Mouse (Mus musculus) intestine, embryonic 14.5 days (tissue): ENCODE data around the gene Mbnl2. TPM values are rescaled to one million over a fixed set of nuclear protein-coding genes. Genes with fewer than 3 reads are reported as not detected.

Source experiments
- ATAC-seq: fragments of 200-750 bp; cut with Nextera tagmentation; replicated peaks from 2 replicates; pipeline ENCODE4 v1.8.0; 2017; ENCODE audit warnings: low read depth, moderate number of reproducible peaks, moderate TSS enrichment, moderate library complexity; ENCODE audit not compliant: low FRiP score, low TSS enrichment
- DNase-seq: peaks from one replicate; pipeline ENCODE4 v3.0.0-alpha.2; 2018; ENCODE audit warnings: low spot score
- H3K27ac ChIP-seq: fragments of 300-500 bp; sonication (generic); 2 replicates; pipeline ENCODE4 v1.5.1; 2014; ENCODE audit warnings: low read depth, mild to moderate bottlenecking, control low read depth
- H3K27me3 ChIP-seq: fragments of 300-500 bp; sonication (generic); replicated peaks from 2 replicates; pipeline ENCODE4 v1.6.1; 2014; ENCODE audit warnings: low read length, control low read depth; ENCODE audit not compliant: control insufficient read depth, insufficient read depth
- H3K36me3 ChIP-seq: fragments of 300-500 bp; sonication (generic); 2 replicates; pipeline ENCODE4 v1.6.1; 2014; ENCODE audit warnings: low read length, control low read depth; ENCODE audit not compliant: control insufficient read depth, insufficient read depth
- H3K4me1 ChIP-seq: fragments of 300-500 bp; sonication (generic); replicated peaks from 2 replicates; pipeline ENCODE4 v1.6.1; 2014; ENCODE audit warnings: low read length, control low read depth, mixed read lengths; ENCODE audit not compliant: control insufficient read depth, insufficient read depth
- H3K4me2 ChIP-seq: fragments of 300-500 bp; sonication (generic); 2 replicates; pipeline ENCODE4 v1.6.1; 2014; ENCODE audit warnings: low read length
- H3K4me3 ChIP-seq: fragments of 300-500 bp; sonication (generic); 2 replicates; pipeline ENCODE4 v1.5.1; 2014; ENCODE audit warnings: low read depth, low read length, control low read depth, mixed read lengths
- H3K9ac ChIP-seq: fragments of 300-500 bp; sonication (generic); 2 replicates; pipeline ENCODE4 v1.6.1; 2014; ENCODE audit warnings: mild to moderate bottlenecking, low read length
- H3K9me3 ChIP-seq: fragments of 300-500 bp; sonication (generic); 2 replicates; pipeline ENCODE4 v1.6.1; 2016; ENCODE audit warnings: low read length, control low read depth; ENCODE audit not compliant: control insufficient read depth
- WGBS: fragments of 180-500 bp; shearing (Covaris S2); extraction: QIAGEN DNeasy Blood & Tissue Kit; methylation state at CpG from one replicate; pipeline ENCODE4 v1.1.7; 2014; 5-methylcytosine and 5-hydroxymethylcytosine counted together
- polyA plus RNA-seq: library from polyadenylated mRNA; unstranded; fragments of >200 nt; fragmentation: Nextera tagmentation; extraction: Ambion mirVana; gene quantifications from 2 replicates; pipeline ENCODE4 v1.2.1, GENCODE M21; 2014

Mbnl2 gene
- polyA plus RNA-seq, 1 experiment from 2014 or later: 111 TPM

DNA sequence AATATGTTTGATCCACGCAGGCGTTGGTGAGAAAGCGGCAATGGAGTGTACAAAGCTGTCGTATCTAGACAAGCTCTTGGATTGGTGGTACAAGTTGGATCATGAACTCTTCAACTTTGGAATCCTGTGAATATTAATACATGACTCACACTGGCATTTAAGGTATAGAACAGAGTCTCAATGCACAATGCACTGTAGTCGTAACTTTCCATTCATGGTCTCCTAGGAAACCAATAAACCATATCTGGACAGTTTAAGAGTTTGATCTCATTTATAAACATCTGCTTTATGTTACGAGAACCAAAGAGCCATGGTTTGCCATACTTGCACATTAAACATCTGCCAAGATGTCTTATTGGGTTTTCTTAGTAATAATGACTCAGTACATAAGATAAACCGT, 66.9 kb downstream of the Mbnl2 start:
- no peak overlapping the region for H3K9ac ChIP-seq
- H3K27me3 ChIP-seq: no peaks in the 10 kb centered on the region
- ATAC-seq (peak; percentile 47; the same call in 1 of the 2 replicates), DNase-seq (no peak)
- peaks cover 16% of the 10 kb centered on the region; the same call in 1 of the 2 replicates for H3K4me1 ChIP-seq
- H3K4me2 ChIP-seq: no peak overlapping the region
- 54% methylated on average over 7 of the region's 7 CpGs for WGBS
- H3K4me3 ChIP-seq: no peak overlapping the region
- H3K9me3 ChIP-seq: peaks cover 10% of the 10 kb centered on the region
- peak overlapping the region; percentile 17; the same call in 1 of the 2 replicates for H3K27ac ChIP-seq
- no peaks in the 10 kb centered on the region for H3K36me3 ChIP-seq

DNA sequence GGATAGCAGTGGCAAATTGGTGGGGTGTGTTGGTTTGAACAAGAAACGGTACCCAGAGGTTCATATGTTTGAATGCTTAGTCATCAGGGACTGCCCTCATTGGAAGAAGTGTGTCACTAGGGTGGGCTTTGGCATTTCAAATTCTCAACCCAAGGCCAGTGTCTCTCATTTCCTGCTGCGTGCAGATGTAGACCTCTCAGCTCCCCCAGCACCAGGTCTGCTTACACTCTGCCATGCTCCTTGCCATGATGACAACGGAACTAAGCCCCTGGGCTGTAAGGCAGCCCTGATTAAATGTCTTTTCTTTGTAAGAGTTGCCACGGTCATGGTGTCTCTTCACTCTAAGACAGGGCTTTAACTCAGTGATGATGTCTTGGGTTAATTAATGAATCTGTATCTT, 69.2 kb downstream of the Mbnl2 start:
- ATAC-seq (no peak), DNase-seq (no peak)
- no peaks in the 10 kb centered on the region for H3K27me3 ChIP-seq
- 0 out of 2 replicates have a peak, but pooled peaks cover 6% of the 10 kb centered on the region for H3K36me3 ChIP-seq
- H3K9ac ChIP-seq: no peak overlapping the region
- no peak overlapping the region for H3K4me2 ChIP-seq
- H3K4me1 ChIP-seq: peaks cover 12% of the 10 kb centered on the region; the same call in 1 of the 2 replicates
- WGBS: 96% methylated on average over 4 of the region's 4 CpGs
- H3K9me3 ChIP-seq: peaks cover 10% of the 10 kb centered on the region
- no peak overlapping the region for H3K4me3 ChIP-seq
- no peak overlapping the region for H3K27ac ChIP-seq

DNA sequence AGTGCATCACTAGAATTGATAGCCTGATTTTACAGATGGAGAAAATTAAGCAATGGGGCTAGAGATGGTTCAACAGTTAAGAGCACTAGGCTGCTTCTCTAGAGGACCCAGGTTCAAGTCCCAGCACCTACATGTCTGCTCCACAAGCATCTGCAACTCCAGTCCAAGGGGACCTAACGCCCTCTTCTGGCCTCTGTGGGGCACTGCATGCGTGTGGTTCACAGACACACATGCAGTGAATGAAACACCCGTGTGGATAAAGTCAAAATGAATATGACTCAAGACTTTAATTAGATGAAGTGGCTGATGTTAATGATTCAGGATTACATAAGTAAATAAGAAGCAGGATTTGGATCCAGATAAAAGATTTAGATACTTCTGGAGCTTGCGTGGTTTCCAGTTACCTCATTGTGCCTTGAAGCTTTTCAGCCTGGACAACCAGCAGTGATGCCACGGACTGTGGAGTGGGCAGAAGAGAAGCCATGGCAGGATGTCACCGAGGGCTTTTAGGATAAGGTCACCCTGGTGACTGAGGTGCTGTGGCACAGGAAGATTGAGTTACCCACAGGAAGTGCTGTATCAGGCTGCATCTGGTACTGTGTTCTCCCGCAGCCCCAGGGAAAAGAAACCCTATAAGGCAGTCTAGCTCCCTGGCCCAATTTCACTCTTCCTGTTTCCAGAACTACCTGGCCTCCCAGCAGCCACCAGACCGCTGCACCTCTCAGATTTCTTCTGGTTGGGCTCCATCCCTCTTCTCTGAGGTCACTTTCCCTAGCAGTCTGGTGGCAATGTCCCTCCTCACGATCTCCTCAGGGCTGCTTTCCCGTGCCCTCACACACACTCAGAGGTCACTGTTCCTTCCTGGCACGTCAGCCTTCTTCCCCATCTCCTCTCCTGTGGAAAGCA, 72.2 kb downstream of the Mbnl2 start:
- Histone ChIP-seq H3K9ac (no peak overlapping the region), H3K27ac (no peak overlapping the region), H3K4me3 (no peak overlapping the region), H3K36me3 (0 out of 2 replicates have a peak, but pooled peaks cover 6% of the 10 kb centered on the region), H3K4me2 (no peak overlapping the region), H3K27me3 (no peaks in the 10 kb centered on the region), H3K9me3 (peaks cover 10% of the 10 kb centered on the region), H3K4me1 (peaks cover 9% of the 10 kb centered on the region)
- WGBS: 80% methylated on average over 11 of the region's 11 CpGs
- ATAC-seq (no peak), DNase-seq (no peak)

DNA sequence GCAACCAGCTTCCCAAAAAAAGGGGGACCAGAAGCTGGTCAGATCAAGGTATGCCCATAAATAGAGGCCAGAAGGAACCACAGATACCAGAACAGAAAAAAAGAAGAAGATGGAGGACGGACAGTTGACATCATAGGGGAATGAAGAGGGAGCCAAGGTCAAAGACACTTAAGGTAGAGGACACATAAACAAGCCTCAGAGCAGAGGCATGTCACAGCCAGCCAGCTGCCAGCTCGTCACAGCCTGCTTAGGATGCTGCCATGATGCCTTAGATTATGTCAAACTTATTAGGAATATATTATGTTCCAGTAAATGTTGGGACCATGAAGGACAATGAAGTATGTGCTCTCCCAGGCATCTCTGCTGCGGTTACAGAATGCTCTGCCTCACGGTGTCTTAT, 73.9 kb downstream of the Mbnl2 start:
- H3K9me3 ChIP-seq: peaks cover 10% of the 10 kb centered on the region
- 0 out of 2 replicates have a peak, but pooled peaks cover 6% of the 10 kb centered on the region for H3K36me3 ChIP-seq
- peaks cover 20% of the 10 kb centered on the region for H3K4me1 ChIP-seq
- no peaks in the 10 kb centered on the region for H3K27me3 ChIP-seq
- H3K4me3 ChIP-seq: no peak overlapping the region
- H3K4me2 ChIP-seq: no peak overlapping the region
- WGBS: 89% methylated on average over 4 of the region's 4 CpGs
- no peak overlapping the region for H3K9ac ChIP-seq
- no peak for DNase-seq
- H3K27ac ChIP-seq: no peak overlapping the region
- no peak for ATAC-seq

DNA sequence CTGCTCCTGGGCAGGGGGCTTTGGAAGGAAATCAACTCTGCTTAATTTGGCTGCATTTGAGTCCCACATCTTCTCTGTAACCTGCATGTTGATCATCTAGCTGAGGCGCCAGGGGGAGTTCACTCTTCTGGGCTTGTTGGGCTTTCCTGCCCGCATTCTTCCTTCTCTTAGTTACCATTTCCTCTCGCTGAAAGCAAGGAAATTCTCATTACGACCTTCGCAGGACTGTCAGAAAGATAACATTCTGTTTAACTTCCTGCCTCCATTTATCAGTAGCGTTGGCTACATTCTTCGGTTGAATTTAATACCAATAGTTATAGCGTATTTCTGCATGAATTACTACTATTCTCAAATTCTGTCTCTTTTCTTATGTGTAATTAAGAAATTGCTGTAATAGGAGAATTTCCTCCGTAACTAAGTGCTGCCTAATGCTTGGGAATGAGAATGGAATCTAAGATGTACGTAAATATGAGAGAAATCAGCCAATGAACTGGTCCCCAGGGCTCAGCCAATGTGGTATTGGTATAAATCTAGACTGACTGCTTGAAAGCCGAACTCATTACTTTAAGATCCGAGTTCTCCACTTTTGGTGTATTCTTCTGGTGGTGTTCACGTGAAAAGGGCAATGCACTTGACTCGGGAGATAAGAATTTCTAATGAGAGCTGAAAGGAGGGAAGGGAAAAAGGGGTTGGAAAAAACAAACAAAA, 76.8 kb downstream of the Mbnl2 start:
- WGBS: 52% methylated on average over 14 of the region's 14 CpGs
- Histone ChIP-seq H3K27ac (peak overlapping the region; percentile 7; the same call in 1 of the 2 replicates), H3K4me2 (no peak overlapping the region), H3K36me3 (0 out of 2 replicates have a peak, but pooled peaks cover 6% of the 10 kb centered on the region), H3K9me3 (no peaks in the 10 kb centered on the region), H3K4me3 (no peak overlapping the region), H3K9ac (no peak overlapping the region), H3K27me3 (no peaks in the 10 kb centered on the region), H3K4me1 (peaks cover 38% of the 10 kb centered on the region)
- no peak for ATAC-seq
- DNase-seq: no peak

DNA sequence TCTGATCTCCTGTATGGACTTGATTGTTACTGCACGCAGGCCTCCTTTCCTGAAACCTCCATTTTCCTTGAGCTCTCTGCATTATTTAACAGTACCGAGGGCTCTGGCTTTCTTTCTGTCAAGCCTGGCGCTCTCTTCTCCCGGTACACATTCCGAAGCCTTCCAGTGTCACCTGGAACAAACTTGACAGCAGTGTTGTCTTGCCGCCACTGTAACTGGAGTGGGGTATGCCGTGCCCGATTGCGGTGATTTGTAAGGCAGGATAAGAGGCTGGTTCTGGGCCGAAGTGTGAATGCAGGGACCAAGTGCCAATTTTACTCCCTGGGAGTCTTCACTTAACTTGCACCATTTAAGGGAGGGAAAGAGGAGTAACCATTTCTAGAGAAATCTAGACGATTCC, 77.7 kb downstream of the Mbnl2 start:
- Histone ChIP-seq H3K27ac (no peak overlapping the region), H3K4me3 (no peak overlapping the region), H3K4me1 (peaks cover 38% of the 10 kb centered on the region), H3K36me3 (0 out of 2 replicates have a peak, but pooled peaks cover 5% of the 10 kb centered on the region), H3K9ac (no peak overlapping the region), H3K27me3 (no peaks in the 10 kb centered on the region), H3K9me3 (no peaks in the 10 kb centered on the region), H3K4me2 (no peak overlapping the region)
- WGBS: 66% methylated on average over 11 of the region's 11 CpGs
- ATAC-seq (no peak), DNase-seq (no peak)

DNA sequence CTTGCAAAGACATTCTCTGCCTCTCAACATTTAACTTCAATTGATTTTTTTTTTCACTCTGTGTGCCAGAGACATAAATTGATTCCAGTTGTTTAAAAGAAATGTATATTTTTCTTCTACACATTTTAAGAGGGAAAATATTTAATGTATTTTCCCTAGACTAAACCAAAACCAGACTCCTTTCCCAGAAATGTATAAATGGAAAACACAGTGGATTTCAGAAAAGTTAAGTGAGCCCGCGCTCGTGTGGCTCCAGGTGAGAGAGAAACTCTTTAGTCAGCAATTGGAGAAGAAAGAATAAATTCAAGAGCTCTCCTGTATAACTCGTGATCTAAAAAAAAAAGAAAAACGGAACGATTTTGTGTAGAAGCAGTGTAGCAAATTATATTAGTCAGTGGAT, 79.1 kb downstream of the Mbnl2 start:
- Histone ChIP-seq H3K27ac (peak overlapping the region; percentile 62), H3K9me3 (no peaks in the 10 kb centered on the region), H3K4me2 (peak overlapping the region; percentile 16; the same call in 1 of the 2 replicates), H3K4me3 (no peak overlapping the region), H3K36me3 (no peaks in the 10 kb centered on the region), H3K9ac (no peak overlapping the region), H3K4me1 (peaks cover 38% of the 10 kb centered on the region), H3K27me3 (no peaks in the 10 kb centered on the region)
- WGBS: 43% methylated on average over 6 of the region's 6 CpGs
- ATAC-seq (no peak), DNase-seq (no peak)

DNA sequence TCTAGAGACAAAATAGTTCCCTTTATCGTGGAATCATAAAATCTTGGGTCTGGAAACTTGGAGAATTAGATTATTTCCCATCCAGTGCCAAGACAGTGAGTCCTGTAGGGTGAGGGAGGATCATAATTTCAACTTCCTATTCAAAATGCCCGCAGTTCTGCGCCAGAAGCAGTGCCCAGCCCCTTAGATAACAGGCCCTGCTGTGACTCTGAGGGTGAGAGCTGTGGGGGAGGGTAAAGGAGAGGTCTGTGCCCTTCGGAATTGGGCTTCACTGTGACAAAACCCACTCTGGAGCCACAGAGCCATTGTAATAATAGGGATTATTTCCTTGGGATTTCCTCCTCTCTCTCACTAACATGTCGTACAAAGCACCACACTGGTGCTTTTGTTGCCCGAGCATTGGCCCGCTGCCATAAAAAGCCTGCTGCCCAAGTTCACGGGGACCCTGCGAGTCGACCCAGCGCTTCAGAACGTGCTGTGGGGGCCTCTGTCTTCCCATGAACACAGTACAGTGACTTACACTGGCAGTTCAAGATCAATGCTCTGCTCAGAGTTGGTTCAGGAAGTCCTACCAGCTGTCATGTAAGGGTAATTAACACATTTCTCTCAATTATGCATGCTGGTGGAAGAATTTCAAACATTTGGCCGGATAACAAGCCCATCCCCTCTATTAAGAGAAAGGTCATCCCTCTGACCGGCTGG, 79.7 kb downstream of the Mbnl2 start:
- DNase-seq (peak; percentile 68), ATAC-seq (peak; percentile 75)
- Histone ChIP-seq H3K4me2 (peak overlapping the region; percentile 16), H3K36me3 (no peaks in the 10 kb centered on the region), H3K27ac (peak overlapping the region; percentile 62), H3K4me1 (peaks cover 38% of the 10 kb centered on the region), H3K27me3 (no peaks in the 10 kb centered on the region), H3K4me3 (no peak overlapping the region), H3K9ac (no peak overlapping the region), H3K9me3 (no peaks in the 10 kb centered on the region)
- WGBS: 24% methylated on average over 14 of the region's 14 CpGs
